Mouse (Mus musculus) spleen, postnatal 10 days (tissue): ENCODE results near the gene Enoph1.

ENCODE experiments used
- DNase-seq, 2 experiments: peaks; one replicate each; pipeline ENCODE4 v3.0.0; 2021 to 2022; ENCODE audit warnings: low spot score in 2 of 2

Gene Enoph1

GRCm38 (mm10) chr5:100039602-100040142, at the start of gene Enoph1, which contains the start of gene Hnrnpdl:
Enoph1 (plus strand) TSS chr5:100039985.
Hnrnpdl (minus strand) TSS chr5:100039664.
- DNase-seq = peak; percentile 92 to 96

- no peak for DNase-seq
Observed at GRCm38 (mm10) chr5:99994166-99994565, 45.6 kb upstream of the Enoph1 start.

GRCm38 (mm10) chr5:99994680-99995079, 45.1 kb upstream of the Enoph1 start:
- no peak for DNase-seq

- no peak for DNase-seq
Observed at GRCm38 (mm10) chr5:100000048-100000447, 39.7 kb upstream of the Enoph1 start.

GRCm38 (mm10) chr5:100000500-100000899, 39.3 kb upstream of the Enoph1 start:
- no peak for DNase-seq

- no peak for DNase-seq
Observed at GRCm38 (mm10) chr5:100003895-100004294, 35.9 kb upstream of the Enoph1 start.

GRCm38 (mm10) chr5:100005431-100005830, 34.4 kb upstream of the Enoph1 start:
- DNase-seq = peak in 1 of 2 experiments; percentile 42

GRCm38 (mm10) chr5:100005896-100006295, 33.9 kb upstream of the Enoph1 start:
- no peak for DNase-seq

GRCm38 (mm10) chr5:100006324-100007039, 33.3 kb upstream of the Enoph1 start:
- no peak for DNase-seq

GRCm38 (mm10) chr5:100007040-100007375, 32.8 kb upstream of the Enoph1 start:
- DNase-seq = no peak

- DNase-seq = no peak
Observed at GRCm38 (mm10) chr5:100008485-100008884, 31.3 kb upstream of the Enoph1 start.

- DNase-seq = no peak
Observed at GRCm38 (mm10) chr5:100012599-100012998, 27.2 kb upstream of the Enoph1 start.

GRCm38 (mm10) chr5:100020089-100020488, 19.7 kb upstream of the Enoph1 start:
- DNase-seq = no peak

GRCm38 (mm10) chr5:100024403-100024802, 15.4 kb upstream of the Enoph1 start:
- no peak for DNase-seq

GRCm38 (mm10) chr5:100024868-100025267, 14.9 kb upstream of the Enoph1 start:
- no peak for DNase-seq

- DNase-seq = no peak
Observed at GRCm38 (mm10) chr5:100030069-100030468, 9.7 kb upstream of the Enoph1 start.

GRCm38 (mm10) chr5:100032107-100032506, 7.7 kb upstream of the Enoph1 start:
- DNase-seq = no peak

- DNase-seq = no peak
Observed at GRCm38 (mm10) chr5:100032646-100033045, 7.1 kb upstream of the Enoph1 start.

GRCm38 (mm10) chr5:100035950-100036349, 3.8 kb upstream of the Enoph1 start:
- DNase-seq = no peak

- peak in 1 of 2 experiments; percentile 22 for DNase-seq
Observed at GRCm38 (mm10) chr5:100036681-100037080, 3.1 kb upstream of the Enoph1 start.

GRCm38 (mm10) chr5:100037965-100038713, 1.6 kb upstream of the Enoph1 start:
- peak in 1 of 2 experiments; percentile 94 for DNase-seq

- DNase-seq = peak; percentile 97 to 98
Observed at GRCm38 (mm10) chr5:100038714-100039601, 827 bp upstream of the Enoph1 start.
